Mouse (Mus musculus): ENCODE measurements around the gene Homez.

GRCm38 (mm10) chr14:54860511-54860910, 10.2 kb downstream of the Homez start:
- no peak for TF ChIP-seq CTCF (IDR thresholded peaks at IDR 0.05; ENCODE audit: insufficient read depth, low read depth, low read length)
- TF ChIP-seq POLR2A (IDR thresholded peaks at IDR 0.05; ENCODE audit: insufficient read depth, low read depth, low read length), result no peak

Measured in olfactory bulb, adult 2 months (tissue).